Mouse (Mus musculus): Measurements from ENCODE around the gene Otoa. TPM values are rescaled to one million over a fixed set of nuclear protein-coding genes. Genes with fewer than 3 reads are reported as not detected.
A peak's percentile ranks its signal among the peaks of the same experiment; 100 is the strongest.

The Otoa gene
- polyA plus RNA-seq, 1 experiment, result not detected

- 24% methylated on average over 11 of the region's 11 CpGs for WGBS
- Histone ChIP-seq H3K4me1 (ENCODE audit: control insufficient read depth, insufficient read depth, low read length) (peaks cover 2% of the 10 kb centered on the region; the same call in 1 of the 2 replicates), H3K27ac (ENCODE audit: control insufficient read depth, insufficient read depth, low read depth, low read length, poor library complexity) (peak within 1 kb of the TSS; percentile 64), H3K4me3 (replicated peaks; ENCODE audit: control insufficient read depth, low read depth, low read length) (peak within 1 kb of the TSS; percentile 76)
- TF ChIP-seq CTCF (IDR thresholded peaks at IDR 0.05; ENCODE audit: control insufficient read depth, insufficient read depth, low read length) (no peak), POLR2A (IDR thresholded peaks at IDR 0.05; ENCODE audit: borderline replicate concordance, control insufficient read depth, low read depth, low read length) (peak; percentile 85)
These were observed 7.2 kb upstream of the Otoa start, which contains the start of gene Igsf6 for GRCm38 (mm10) chr7:121074281-121074680. TSS of gene Igsf6 (minus strand) at chr7:121074572.

- TF ChIP-seq POLR2A (IDR thresholded peaks at IDR 0.05; ENCODE audit: borderline replicate concordance, control insufficient read depth, low read depth, low read length) (no peak), CTCF (IDR thresholded peaks at IDR 0.05; ENCODE audit: control insufficient read depth, insufficient read depth, low read length) (no peak)
- Histone ChIP-seq H3K4me1 (ENCODE audit: control insufficient read depth, insufficient read depth, low read length) (peaks cover 2% of the 10 kb centered on the region; the same call in 1 of the 2 replicates), H3K27ac (ENCODE audit: control insufficient read depth, insufficient read depth, low read depth, low read length, poor library complexity) (peak overlapping the region; percentile 61), H3K4me3 (replicated peaks; ENCODE audit: control insufficient read depth, low read depth, low read length) (peak overlapping the region; percentile 56)
- WGBS, result 34% methylated on average over 6 of the region's 6 CpGs
These were observed 6.5 kb upstream of the Otoa start for GRCm38 (mm10) chr7:121074801-121075400.

- peaks cover 2% of the 10 kb centered on the region; the same call in 1 of the 2 replicates for H3K4me1 ChIP-seq (ENCODE audit: control insufficient read depth, insufficient read depth, low read length)
- H3K27ac ChIP-seq (ENCODE audit: control insufficient read depth, insufficient read depth, low read depth, low read length, poor library complexity), result peak overlapping the region; percentile 61
- TF ChIP-seq CTCF (IDR thresholded peaks at IDR 0.05; ENCODE audit: control insufficient read depth, insufficient read depth, low read length), result no peak
- TF ChIP-seq POLR2A (IDR thresholded peaks at IDR 0.05; ENCODE audit: borderline replicate concordance, control insufficient read depth, low read depth, low read length), result no peak
- WGBS, result 39% methylated on average over 5 of the region's 5 CpGs
- H3K4me3 ChIP-seq (replicated peaks; ENCODE audit: control insufficient read depth, low read depth, low read length), result peak overlapping the region; percentile 56
These were observed 6.0 kb upstream of the Otoa start for GRCm38 (mm10) chr7:121075416-121075815.

GRCm38 (mm10) chr7:121077311-121077710 is 4.1 kb upstream of the Otoa start:
- TF ChIP-seq CTCF (IDR thresholded peaks at IDR 0.05; ENCODE audit: control insufficient read depth, insufficient read depth, low read length) (no peak), POLR2A (IDR thresholded peaks at IDR 0.05; ENCODE audit: borderline replicate concordance, control insufficient read depth, low read depth, low read length) (no peak)
- Histone ChIP-seq H3K27ac (ENCODE audit: control insufficient read depth, insufficient read depth, low read depth, low read length, poor library complexity) (no peak overlapping the region), H3K4me3 (replicated peaks; ENCODE audit: control insufficient read depth, low read depth, low read length) (no peak overlapping the region), H3K4me1 (ENCODE audit: control insufficient read depth, insufficient read depth, low read length) (no peaks in the 10 kb centered on the region)
- WGBS, result 93% methylated on average over 6 of the region's 6 CpGs

GRCm38 (mm10) chr7:121077829-121078228 is 3.6 kb upstream of the Otoa start:
- no peak for TF ChIP-seq POLR2A (IDR thresholded peaks at IDR 0.05; ENCODE audit: borderline replicate concordance, control insufficient read depth, low read depth, low read length)
- TF ChIP-seq CTCF (IDR thresholded peaks at IDR 0.05; ENCODE audit: control insufficient read depth, insufficient read depth, low read length), result peak; percentile 21
- no peak overlapping the region for H3K27ac ChIP-seq (ENCODE audit: control insufficient read depth, insufficient read depth, low read depth, low read length, poor library complexity)
- WGBS, result 43% methylated on average over 5 of the region's 5 CpGs
- no peak overlapping the region for H3K4me3 ChIP-seq (replicated peaks; ENCODE audit: control insufficient read depth, low read depth, low read length)
- no peaks in the 10 kb centered on the region for H3K4me1 ChIP-seq (ENCODE audit: control insufficient read depth, insufficient read depth, low read length)

GRCm38 (mm10) chr7:121081816-121082215 is 366 bp downstream of the Otoa start:
- 85% methylated on average over 2 of the region's 2 CpGs for WGBS
- H3K27ac ChIP-seq (ENCODE audit: control insufficient read depth, insufficient read depth, low read depth, low read length, poor library complexity), result no peak overlapping the region
- H3K4me1 ChIP-seq (ENCODE audit: control insufficient read depth, insufficient read depth, low read length), result no peaks in the 10 kb centered on the region
- TF ChIP-seq CTCF (IDR thresholded peaks at IDR 0.05; ENCODE audit: control insufficient read depth, insufficient read depth, low read length) (no peak), POLR2A (IDR thresholded peaks at IDR 0.05; ENCODE audit: borderline replicate concordance, control insufficient read depth, low read depth, low read length) (no peak)
- H3K4me3 ChIP-seq (replicated peaks; ENCODE audit: control insufficient read depth, low read depth, low read length), result no peak overlapping the region

- no peak overlapping the region for H3K27ac ChIP-seq (ENCODE audit: control insufficient read depth, insufficient read depth, low read depth, low read length, poor library complexity)
- H3K4me3 ChIP-seq (replicated peaks; ENCODE audit: control insufficient read depth, low read depth, low read length), result no peak overlapping the region
- H3K4me1 ChIP-seq (ENCODE audit: control insufficient read depth, insufficient read depth, low read length), result no peaks in the 10 kb centered on the region
- TF ChIP-seq POLR2A (IDR thresholded peaks at IDR 0.05; ENCODE audit: borderline replicate concordance, control insufficient read depth, low read depth, low read length), result no peak
- TF ChIP-seq CTCF (IDR thresholded peaks at IDR 0.05; ENCODE audit: control insufficient read depth, insufficient read depth, low read length), result no peak
- WGBS, result 86% methylated on average over 9 of the region's 9 CpGs
These were observed 1.6 kb downstream of the Otoa start for GRCm38 (mm10) chr7:121082949-121083513.

GRCm38 (mm10) chr7:121084840-121085453 is 3.5 kb downstream of the Otoa start:
- H3K27ac ChIP-seq (ENCODE audit: control insufficient read depth, insufficient read depth, low read depth, low read length, poor library complexity), result no peak overlapping the region
- 79% methylated on average over 8 of the region's 8 CpGs for WGBS
- no peak overlapping the region for H3K4me3 ChIP-seq (replicated peaks; ENCODE audit: control insufficient read depth, low read depth, low read length)
- H3K4me1 ChIP-seq (ENCODE audit: control insufficient read depth, insufficient read depth, low read length), result no peaks in the 10 kb centered on the region
- TF ChIP-seq CTCF (IDR thresholded peaks at IDR 0.05; ENCODE audit: control insufficient read depth, insufficient read depth, low read length) (no peak), POLR2A (IDR thresholded peaks at IDR 0.05; ENCODE audit: borderline replicate concordance, control insufficient read depth, low read depth, low read length) (no peak)
